Mouse (Mus musculus): ENCODE measurements around the gene Mbnl1. TPM values are rescaled to one million over a fixed set of nuclear protein-coding genes. Genes with fewer than 3 reads are reported as not detected.

Gene Mbnl1
- total and polyA plus RNA-seq, 2 experiments from 2014 or later: 70.8 to 94.9 TPM

DNA sequence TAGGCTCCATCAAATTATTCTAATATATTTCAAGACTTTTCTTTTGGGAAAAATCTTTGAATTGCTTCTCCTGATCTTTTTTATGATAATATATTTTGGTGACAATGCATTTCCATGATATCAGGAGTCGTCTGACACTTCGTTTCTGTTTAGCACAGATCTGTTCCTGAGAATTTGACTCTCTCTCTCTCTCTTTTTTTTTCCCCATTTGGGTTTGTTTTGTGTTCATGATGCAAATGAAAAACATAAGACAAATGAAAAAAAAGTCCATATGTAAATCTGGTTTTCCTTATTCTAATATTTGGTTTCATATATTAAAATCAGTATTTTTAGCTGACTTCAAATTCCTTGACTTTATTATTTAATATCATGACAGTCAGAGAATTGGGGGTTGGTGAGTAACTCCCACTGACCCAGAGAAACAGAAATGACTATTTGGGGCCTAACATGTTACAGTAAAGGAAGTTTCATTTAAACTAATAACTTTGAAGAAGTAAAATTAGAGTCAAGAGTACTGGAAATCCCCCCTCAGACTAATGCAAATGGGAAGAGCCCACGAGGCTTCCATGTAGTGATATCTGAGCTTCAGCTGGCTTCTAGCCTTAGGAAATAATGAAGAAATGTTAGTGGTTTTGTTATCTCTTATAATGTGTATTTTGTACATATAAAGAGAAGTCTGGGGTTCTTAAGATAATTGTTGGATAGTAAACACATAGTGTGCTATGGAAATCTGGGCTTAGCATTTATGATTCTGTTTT lies 65.8 kb downstream of the Mbnl1 start:
- H3K9ac ChIP-seq (replicated peaks; ENCODE audit: low read depth, low read length): no peak overlapping the region
- no peaks in the 10 kb centered on the region for H3K27me3 ChIP-seq (ENCODE audit: control insufficient read depth, insufficient read depth, low read length)
- H3K27ac ChIP-seq (ENCODE audit: low read depth): no peak overlapping the region
- no peaks in the 10 kb centered on the region for H3K9me3 ChIP-seq (replicated peaks; ENCODE audit: control insufficient read depth, low read length)
- WGBS: 69% methylated on average over 3 of the region's 3 CpGs
- no peak overlapping the region for H3K4me2 ChIP-seq (ENCODE audit: low read depth, low read length)
- TF ChIP-seq CTCF (IDR thresholded peaks at IDR 0.05; ENCODE audit: low read depth) (no peak), EP300 (IDR thresholded peaks at IDR 0.05; ENCODE audit: low read depth) (no peak)
- H3K4me3 ChIP-seq (ENCODE audit: low read depth, low read length): no peak overlapping the region
- H3K36me3 ChIP-seq (replicated peaks; ENCODE audit: control insufficient read depth, insufficient read depth, low read length): no peaks in the 10 kb centered on the region
- no peak for DNase-seq (ENCODE audit: low spot score)
- H3K4me1 ChIP-seq (ENCODE audit: control insufficient read depth, insufficient read depth): peaks cover 14% of the 10 kb centered on the region
- no peak for ATAC-seq (ENCODE audit: insufficient read depth, low read depth)

DNA sequence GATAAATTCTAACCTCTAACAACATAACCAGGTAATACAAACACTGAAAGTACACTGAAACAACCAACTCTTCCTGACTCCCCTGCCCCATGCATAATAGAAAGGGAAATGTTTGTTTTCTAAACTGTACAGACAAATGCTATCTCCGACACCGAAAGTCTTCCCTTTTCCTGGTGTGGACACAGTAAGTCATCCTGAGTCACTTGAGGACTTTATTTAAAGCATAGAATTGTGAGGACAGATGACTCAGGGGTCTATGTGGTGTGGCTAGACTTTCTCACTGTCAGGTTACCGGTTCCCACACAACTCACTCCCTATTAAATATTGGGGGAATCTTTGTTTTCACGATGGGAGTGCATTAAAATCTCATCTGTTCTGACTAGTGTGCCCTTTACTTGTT lies 68.5 kb downstream of the Mbnl1 start:
- H3K9me3 ChIP-seq (replicated peaks; ENCODE audit: control insufficient read depth, low read length): no peaks in the 10 kb centered on the region
- 60% methylated on average over 4 of the region's 4 CpGs for WGBS
- no peaks in the 10 kb centered on the region for H3K36me3 ChIP-seq (replicated peaks; ENCODE audit: control insufficient read depth, insufficient read depth, low read length)

GRCm38 (mm10) chr3:60546196-60546595 lies 73.6 kb downstream of the Mbnl1 start:
- Histone ChIP-seq H3K9ac (replicated peaks; ENCODE audit: low read depth, low read length) (no peak overlapping the region), H3K27ac (ENCODE audit: low read depth) (peak overlapping the region; percentile 6; the same call in 1 of the 2 replicates), H3K4me1 (ENCODE audit: control insufficient read depth, insufficient read depth) (peaks cover 9% of the 10 kb centered on the region; the same call in 1 of the 2 replicates), H3K27me3 (ENCODE audit: control insufficient read depth, insufficient read depth, low read length) (no peaks in the 10 kb centered on the region), H3K9me3 (replicated peaks; ENCODE audit: control insufficient read depth, low read length) (no peaks in the 10 kb centered on the region), H3K4me2 (ENCODE audit: low read depth, low read length) (peak overlapping the region; percentile 7; the same call in 1 of the 2 replicates), H3K36me3 (replicated peaks; ENCODE audit: control insufficient read depth, insufficient read depth, low read length) (no peaks in the 10 kb centered on the region), H3K4me3 (ENCODE audit: low read depth, low read length) (no peak overlapping the region)
- WGBS: 25% methylated on average over 9 of the region's 9 CpGs
- TF ChIP-seq CTCF (IDR thresholded peaks at IDR 0.05; ENCODE audit: low read depth) (no peak), EP300 (IDR thresholded peaks at IDR 0.05; ENCODE audit: low read depth) (no peak)
- ATAC-seq (ENCODE audit: insufficient read depth, low read depth): no peak
- DNase-seq (ENCODE audit: low spot score): no peak

More for the DNA sequence above, 68.5 kb downstream of the Mbnl1 start:
- TF ChIP-seq EP300 (IDR thresholded peaks at IDR 0.05; ENCODE audit: low read depth): no peak
- DNase-seq (ENCODE audit: low spot score) (no peak), ATAC-seq (ENCODE audit: insufficient read depth, low read depth) (no peak)
- H3K27me3 ChIP-seq (ENCODE audit: control insufficient read depth, insufficient read depth, low read length): no peaks in the 10 kb centered on the region
- peak overlapping the region; percentile 46; the same call in 1 of the 2 replicates for H3K27ac ChIP-seq (ENCODE audit: low read depth)
- no peak overlapping the region for H3K4me2 ChIP-seq (ENCODE audit: low read depth, low read length)
- H3K9ac ChIP-seq (replicated peaks; ENCODE audit: low read depth, low read length): no peak overlapping the region
- H3K4me3 ChIP-seq (ENCODE audit: low read depth, low read length): no peak overlapping the region
- peaks cover 1% of the 10 kb centered on the region; the same call in 1 of the 2 replicates for H3K4me1 ChIP-seq (ENCODE audit: control insufficient read depth, insufficient read depth)

DNA sequence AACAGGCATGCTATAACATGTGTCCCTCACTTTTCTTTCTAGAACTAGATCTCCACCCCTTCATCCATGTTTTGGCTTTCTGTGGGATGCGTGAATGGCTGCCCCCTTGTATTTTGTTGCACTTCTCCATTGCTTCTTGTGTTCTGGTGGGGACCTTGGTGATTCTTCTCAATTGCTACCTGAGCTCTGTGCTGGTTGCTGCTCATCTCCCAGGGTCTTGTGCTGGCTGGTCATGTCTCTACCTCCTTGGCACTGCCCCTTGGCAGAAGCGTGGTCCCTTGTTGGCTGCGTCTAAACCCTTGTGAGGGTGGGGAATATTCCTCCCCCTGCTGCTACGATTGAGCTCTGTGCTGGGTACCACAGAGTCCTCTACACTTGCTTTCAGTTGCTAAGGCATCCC lies 74.3 kb downstream of the Mbnl1 start:
- peaks cover 9% of the 10 kb centered on the region; the same call in 1 of the 2 replicates for H3K4me1 ChIP-seq (ENCODE audit: control insufficient read depth, insufficient read depth)
- H3K4me2 ChIP-seq (ENCODE audit: low read depth, low read length): no peak overlapping the region
- WGBS: 90% methylated on average over 4 of the region's 4 CpGs
- H3K36me3 ChIP-seq (replicated peaks; ENCODE audit: control insufficient read depth, insufficient read depth, low read length): no peaks in the 10 kb centered on the region
- H3K9me3 ChIP-seq (replicated peaks; ENCODE audit: control insufficient read depth, low read length): no peaks in the 10 kb centered on the region
- ATAC-seq (ENCODE audit: insufficient read depth, low read depth): no peak
- no peak overlapping the region for H3K27ac ChIP-seq (ENCODE audit: low read depth)
- no peak overlapping the region for H3K4me3 ChIP-seq (ENCODE audit: low read depth, low read length)
- TF ChIP-seq CTCF (IDR thresholded peaks at IDR 0.05; ENCODE audit: low read depth): no peak
- no peak for TF ChIP-seq EP300 (IDR thresholded peaks at IDR 0.05; ENCODE audit: low read depth)
- H3K9ac ChIP-seq (replicated peaks; ENCODE audit: low read depth, low read length): no peak overlapping the region
- no peaks in the 10 kb centered on the region for H3K27me3 ChIP-seq (ENCODE audit: control insufficient read depth, insufficient read depth, low read length)
- DNase-seq (ENCODE audit: low spot score): no peak

DNA sequence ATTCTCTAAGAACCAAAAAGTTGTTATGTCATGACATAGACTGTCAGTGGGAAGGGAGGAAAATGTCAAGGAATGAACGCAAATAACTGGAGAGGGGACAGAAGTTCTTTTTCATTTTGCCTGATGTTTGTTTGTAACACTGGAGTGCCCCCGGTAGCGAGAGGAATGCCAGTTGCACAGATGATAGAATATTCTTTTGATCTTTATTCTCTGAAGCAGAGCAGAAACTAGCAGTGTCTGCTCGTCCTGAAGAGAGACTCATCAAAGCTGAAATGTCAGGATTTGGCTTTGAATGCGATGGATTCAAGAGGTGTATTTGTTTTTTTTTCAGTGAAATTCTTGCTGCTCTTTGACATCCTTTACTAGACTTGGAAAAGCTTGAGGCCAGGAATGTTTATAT lies 77.9 kb downstream of the Mbnl1 start:
- H3K9ac ChIP-seq (replicated peaks; ENCODE audit: low read depth, low read length): no peak overlapping the region
- no peaks in the 10 kb centered on the region for H3K27me3 ChIP-seq (ENCODE audit: control insufficient read depth, insufficient read depth, low read length)
- H3K27ac ChIP-seq (ENCODE audit: low read depth): 0 out of 2 replicates have a peak overlapping the region, but pooled peaks have one; percentile 43
- no peak for ATAC-seq (ENCODE audit: insufficient read depth, low read depth)
- no peaks in the 10 kb centered on the region for H3K9me3 ChIP-seq (replicated peaks; ENCODE audit: control insufficient read depth, low read length)
- H3K4me2 ChIP-seq (ENCODE audit: low read depth, low read length): no peak overlapping the region
- no peaks in the 10 kb centered on the region for H3K36me3 ChIP-seq (replicated peaks; ENCODE audit: control insufficient read depth, insufficient read depth, low read length)
- H3K4me1 ChIP-seq (ENCODE audit: control insufficient read depth, insufficient read depth): peaks cover 14% of the 10 kb centered on the region; the same call in 1 of the 2 replicates
- 69% methylated on average over 5 of the region's 5 CpGs for WGBS
- no peak for DNase-seq (ENCODE audit: low spot score)
- no peak overlapping the region for H3K4me3 ChIP-seq (ENCODE audit: low read depth, low read length)
- TF ChIP-seq EP300 (IDR thresholded peaks at IDR 0.05; ENCODE audit: low read depth) (no peak), CTCF (IDR thresholded peaks at IDR 0.05; ENCODE audit: low read depth) (no peak)

Measured in heart, postnatal 0 days (tissue).